Mouse (Mus musculus) erythroblast, embryonic 14.5 days (primary cell): Measurements from ENCODE around the gene Lef1.

Experiments
- GATA1 ChIP-seq: IDR thresholded peaks from 2 replicates; pipeline ENCODE4 v1.6.1; 2012; ENCODE audit warnings: low read length, inconsistent platforms, mixed read lengths
- TAL1 ChIP-seq: IDR thresholded peaks from 3 replicates; pipeline ENCODE4 v1.6.1; 2012; ENCODE audit warnings: low read length, inconsistent platforms, mixed read lengths

GRCm38 (mm10) chr3:131110191-131111150 is at the start of gene Lef1:
- no peak for TF ChIP-seq GATA1
- no peak for TF ChIP-seq TAL1
